Mouse (Mus musculus) myocyte (in vitro differentiated cells): Measurements from ENCODE around the gene Arhgap11a.

Experiments
- E2F4 ChIP-seq: IDR thresholded peaks from one replicate; pipeline ENCODE4 v1.6.1; 2011; ENCODE audit warnings: mild to moderate bottlenecking, control low read depth, moderate library complexity; ENCODE audit not compliant: insufficient read depth
- POLR2A ChIP-seq: IDR thresholded peaks from one replicate; pipeline ENCODE4 v1.6.1; 2011; ENCODE audit warnings: low read depth, mild to moderate bottlenecking, control low read depth, moderate library complexity; ENCODE audit not compliant: insufficient read length
- SRF ChIP-seq: IDR thresholded peaks from one replicate; pipeline ENCODE4 v1.6.1; 2011; ENCODE audit warnings: low read depth; ENCODE audit not compliant: control insufficient read depth, insufficient read length
- TCF12 ChIP-seq: IDR thresholded peaks from one replicate; pipeline ENCODE4 v1.6.1; 2011; ENCODE audit warnings: mild to moderate bottlenecking, control low read depth; ENCODE audit not compliant: poor library complexity, insufficient read depth, severe bottlenecking
- USF1 ChIP-seq: IDR thresholded peaks from one replicate; pipeline ENCODE4 v1.6.1; 2011; ENCODE audit warnings: low read depth, mild to moderate bottlenecking, control low read depth, moderate library complexity

GRCm38 (mm10) chr2:113806851-113807577, 41.4 kb downstream of the Arhgap11a start:
- TF ChIP-seq TCF12 (no peak), POLR2A (no peak), E2F4 (no peak), SRF (no peak), USF1 (no peak)
